Mouse (Mus musculus) forebrain, embryonic 16.5 days (tissue): ENCODE measurements around the gene Gins1. TPM values are rescaled to one million over a fixed set of nuclear protein-coding genes. Genes with fewer than 3 reads are reported as not detected.

Experiments used
- ATAC-seq: fragments of 200-750 bp; cut with Nextera tagmentation; 2 replicates; pipeline ENCODE4 v1.8.0; 2017; ENCODE audit warnings: mild to moderate bottlenecking, moderate library complexity
- H3K27ac ChIP-seq: fragments of 300-500 bp; sonication (generic); 2 replicates; pipeline ENCODE4 v1.5.1; 2014; ENCODE audit warnings: low read length, control low read depth
- H3K27me3 ChIP-seq: fragments of 300-500 bp; sonication (generic); replicated peaks from 2 replicates; pipeline ENCODE4 v1.6.1; 2014; ENCODE audit warnings: low read length; ENCODE audit not compliant: control insufficient read depth, insufficient read depth
- H3K36me3 ChIP-seq: fragments of 300-500 bp; sonication (generic); 2 replicates; pipeline ENCODE4 v1.6.1; 2014; ENCODE audit not compliant: control insufficient read depth, insufficient read depth
- H3K4me1 ChIP-seq: fragments of 300-500 bp; sonication (generic); replicated peaks from 2 replicates; pipeline ENCODE4 v1.6.1; 2014; ENCODE audit warnings: low read length; ENCODE audit not compliant: control insufficient read depth, insufficient read depth
- H3K4me2 ChIP-seq: fragments of 300-500 bp; sonication (generic); 2 replicates; pipeline ENCODE4 v1.6.1; 2014; ENCODE audit warnings: mild to moderate bottlenecking, low read length, control low read depth
- H3K4me3 ChIP-seq: fragments of 300-500 bp; sonication (generic); replicated peaks from 2 replicates; pipeline ENCODE4 v1.5.1; 2014; ENCODE audit warnings: mild to moderate bottlenecking, low read length, control low read depth
- H3K9ac ChIP-seq: fragments of 300-500 bp; sonication (generic); replicated peaks from 2 replicates; pipeline ENCODE4 v1.6.1; 2014; ENCODE audit warnings: low read depth, low read length, control low read depth
- H3K9me3 ChIP-seq: fragments of 300-500 bp; sonication (generic); 2 replicates; pipeline ENCODE4 v1.6.1; 2016; ENCODE audit warnings: low read length; ENCODE audit not compliant: control insufficient read depth
- whole genome bisulfite sequencing: fragments of 180-500 bp; shearing (Covaris S2); extraction: QIAGEN DNeasy Blood & Tissue Kit; methylation state at CpG from one replicate; pipeline ENCODE4 v1.1.7; 2014; 5-methylcytosine and 5-hydroxymethylcytosine counted together
- polyA plus RNA-seq: library from polyadenylated mRNA; unstranded; fragments of >200 nt; fragmentation: Nextera tagmentation; extraction: Ambion mirVana; gene quantifications from 2 replicates; pipeline ENCODE4 v1.2.1, GENCODE M21; 2015

Gins1 gene
- polyA plus RNA-seq, 1 experiment from 2014 or later: 24.2 TPM

GRCm38 (mm10) chr2:150979861-150980620 is 74.8 kb downstream of the Gins1 start:
- WGBS: 91% methylated on average over 14 of the region's 14 CpGs
- H3K9me3 ChIP-seq: no peaks in the 10 kb centered on the region
- no peak overlapping the region for H3K27ac ChIP-seq
- no peaks in the 10 kb centered on the region for H3K27me3 ChIP-seq
- H3K4me1 ChIP-seq: no peaks in the 10 kb centered on the region
- peaks cover 4% of the 10 kb centered on the region for H3K36me3 ChIP-seq
- H3K4me2 ChIP-seq: no peak overlapping the region
- ATAC-seq: no peak
- H3K9ac ChIP-seq: no peak overlapping the region
- H3K4me3 ChIP-seq: no peak overlapping the region

Other genes with a start within 250 kb of the Gins1 start
- gene Acss1, start 236.9 kb upstream of the Gins1 start, polyA plus RNA-seq: 21.9 and 22.2 TPM in 2 replicates
- not detected in 2 replicates for gene Vsx1, start 216.0 kb upstream of the Gins1 start, polyA plus RNA-seq
- 51.4 and 62.3 TPM in 2 replicates for gene Entpd6, start 156.4 kb upstream of the Gins1 start, polyA plus RNA-seq
- 102 and 110 TPM in 2 replicates for gene Pygb, start 118.7 kb upstream of the Gins1 start, polyA plus RNA-seq
- 109 and 115 TPM in 2 replicates for gene Abhd12, start 659 bp upstream of the Gins1 start, polyA plus RNA-seq
- gene Ninl, start 134.0 kb downstream of the Gins1 start, polyA plus RNA-seq: 12.0 and 12.8 TPM in 2 replicates
- 28.3 and 35.4 TPM in 2 replicates for gene Nanp, start 134.0 kb downstream of the Gins1 start, polyA plus RNA-seq
- not detected in 2 replicates for gene Gm14151, start 186.9 kb downstream of the Gins1 start, polyA plus RNA-seq
- not detected in 2 replicates for gene Gm14147, start 192.8 kb downstream of the Gins1 start, polyA plus RNA-seq